10 mouse cellular contexts compared by ENCODE assay signal in the genomic region with DNA sequence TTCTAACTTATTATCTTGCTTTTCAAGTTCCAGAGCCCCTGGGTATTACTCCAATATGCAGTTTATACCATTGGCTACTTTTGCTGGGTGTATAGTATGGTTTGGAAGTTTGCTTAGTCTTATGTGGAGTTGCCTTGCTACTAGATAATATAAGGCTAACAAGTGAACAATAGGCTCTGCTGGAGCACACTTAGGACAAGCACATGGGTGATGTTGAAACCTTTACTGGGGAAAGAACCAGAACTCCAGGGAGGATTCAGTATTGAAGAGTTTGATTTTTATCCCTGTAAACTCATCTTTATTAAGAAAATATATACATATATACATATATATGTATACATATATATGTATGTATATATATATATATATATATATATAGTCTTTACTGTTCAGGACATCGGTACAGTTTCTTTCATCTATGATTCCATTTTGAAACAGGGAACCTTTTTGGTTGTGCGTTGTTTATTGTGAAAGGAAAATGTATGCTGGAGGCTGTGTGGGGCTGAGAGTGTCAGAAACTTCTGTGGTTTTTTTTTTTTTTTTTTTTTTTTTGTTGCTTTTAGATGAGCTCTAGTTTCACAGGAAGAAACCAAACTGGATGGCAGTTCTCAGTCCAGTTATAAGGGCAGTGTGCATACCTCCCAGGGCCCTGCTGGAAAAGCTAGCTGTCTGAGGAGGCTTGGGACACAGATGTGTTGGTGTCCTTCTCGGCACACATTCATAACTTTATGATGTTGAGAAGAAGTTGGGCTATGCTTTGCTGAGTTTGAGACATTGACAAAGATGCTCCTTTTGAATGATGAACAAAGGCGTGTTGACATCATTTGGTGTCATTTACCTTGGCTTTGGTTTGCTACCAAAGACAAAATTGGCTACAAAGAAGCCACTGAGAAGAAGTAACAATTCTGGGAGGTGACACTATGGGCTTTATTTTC. TPM values are rescaled to one million over a fixed set of nuclear protein-coding genes. Genes with fewer than 3 reads are reported as not detected.
A peak's percentile ranks its signal among the peaks of the same experiment; 100 is the strongest.
DNase-seq lines count a peak whose midpoint lies in the region; ATAC-seq lines count a peak whose summit lies in the region.
"Had no signal": no experiment of that assay in that cellular context is flagged by ENCODE, and none has a peak within 500 bp of the region (broad histone marks: within the 10 kb centered on the region; RNA-seq: fewer than 3 reads in every experiment).

No protein-coding gene starts in this region.

- H3K4me3 ChIP-seq in intestine, embryonic 14.5 days (ENCODE audit: low read depth, low read length): peak overlapping the region; percentile 90; the same call in 1 of the 2 replicates
- H3K4me3 ChIP-seq in intestine, embryonic 16.5 days (ENCODE audit: low read length): no peak overlapping the region
- peak overlapping the region; percentile 98 for H3K4me3 ChIP-seq in embryonic facial prominence, embryonic 10.5 days
- H3K4me3 ChIP-seq in hindbrain, embryonic 11.5 days (ENCODE audit: low read depth, low read length): peak overlapping the region; percentile 97
- H3K4me3 ChIP-seq in midbrain, embryonic 16.5 days (ENCODE audit: low read depth, low read length): 0 out of 2 replicates have a peak overlapping the region, but pooled peaks have one; percentile 3

- DNase-seq in intestine, embryonic 14.5 days (ENCODE audit: low spot score): no peak
- DNase-seq in embryonic facial prominence, embryonic 10.5 days (ENCODE audit: low spot score): no peak
- no peak for DNase-seq in hindbrain, embryonic 11.5 days (ENCODE audit: low spot score)
- DNase-seq in adrenal gland, adult 18-20 months (ENCODE audit: low spot score in 2 of 2): no peak
- no peak for DNase-seq in embryo, embryonic 11 days
- DNase-seq: lung, adult 18-20 months had no signal

- 94% methylated on average over 4 of the region's 4 CpGs for WGBS in intestine, embryonic 14.5 days
- WGBS in intestine, embryonic 16.5 days: 91% methylated on average over 4 of the region's 4 CpGs
- 93% methylated on average over 4 of the region's 4 CpGs for WGBS in embryonic facial prominence, embryonic 10.5 days
- 92% methylated on average over 4 of the region's 4 CpGs for WGBS in hindbrain, embryonic 11.5 days
- WGBS in midbrain, embryonic 16.5 days: 94% methylated on average over 4 of the region's 4 CpGs

- H3K36me3 ChIP-seq in intestine, embryonic 14.5 days (ENCODE audit: control insufficient read depth, insufficient read depth, low read length): peaks cover 10% of the 10 kb centered on the region; the same call in 1 of the 2 replicates
- no peaks in the 10 kb centered on the region for H3K36me3 ChIP-seq in intestine, embryonic 16.5 days (ENCODE audit: control insufficient read depth, insufficient read depth, low read length)
- H3K36me3 ChIP-seq in embryonic facial prominence, embryonic 10.5 days (replicated peaks): peaks cover 48% of the 10 kb centered on the region
- no peaks in the 10 kb centered on the region for H3K36me3 ChIP-seq in hindbrain, embryonic 11.5 days (ENCODE audit: control insufficient read depth, insufficient read depth, low read length)
- H3K36me3 ChIP-seq in midbrain, embryonic 16.5 days (ENCODE audit: control insufficient read depth, insufficient read depth, low read length): peaks cover 3% of the 10 kb centered on the region; the same call in 1 of the 2 replicates

- 0 out of 2 replicates have a peak, but pooled peaks cover 2% of the 10 kb centered on the region for H3K4me1 ChIP-seq in intestine, embryonic 14.5 days (replicated peaks; ENCODE audit: control insufficient read depth, insufficient read depth, low read length)
- peaks cover 9% of the 10 kb centered on the region for H3K4me1 ChIP-seq in intestine, embryonic 16.5 days (ENCODE audit: control insufficient read depth, insufficient read depth, low read length)
- peaks cover 35% of the 10 kb centered on the region for H3K4me1 ChIP-seq in embryonic facial prominence, embryonic 10.5 days
- H3K4me1 ChIP-seq in hindbrain, embryonic 11.5 days (replicated peaks; ENCODE audit: control insufficient read depth, insufficient read depth, low read length): no peaks in the 10 kb centered on the region
- H3K4me1 ChIP-seq in midbrain, embryonic 16.5 days (ENCODE audit: control insufficient read depth, insufficient read depth, low read length): peaks cover 45% of the 10 kb centered on the region

- H3K4me2 ChIP-seq in intestine, embryonic 14.5 days (ENCODE audit: low read length): peak overlapping the region; percentile 62
- no peak overlapping the region for H3K4me2 ChIP-seq in intestine, embryonic 16.5 days (ENCODE audit: low read depth, low read length)
- peak overlapping the region; percentile 31 for H3K4me2 ChIP-seq in hindbrain, embryonic 11.5 days (replicated peaks; ENCODE audit: low read depth, low read length)
- H3K4me2 ChIP-seq in midbrain, embryonic 16.5 days (ENCODE audit: low read length): peak overlapping the region; percentile 71

- no peak overlapping the region for H3K9ac ChIP-seq in intestine, embryonic 14.5 days (ENCODE audit: low read length)
- H3K9ac ChIP-seq in intestine, embryonic 16.5 days (ENCODE audit: low read depth, low read length): no peak overlapping the region
- no peak overlapping the region for H3K9ac ChIP-seq in hindbrain, embryonic 11.5 days (ENCODE audit: low read depth, low read length)
- no peak overlapping the region for H3K9ac ChIP-seq in midbrain, embryonic 16.5 days (ENCODE audit: low read depth, low read length)

- no peak for ATAC-seq in intestine, embryonic 14.5 days (replicated peaks; ENCODE audit: low FRiP score, low TSS enrichment, low read depth)
- ATAC-seq in intestine, embryonic 16.5 days: no peak
- ATAC-seq in hindbrain, embryonic 11.5 days (ENCODE audit: low FRiP score): no peak
- no peak for ATAC-seq in midbrain, embryonic 16.5 days
- no peak for ATAC-seq in monocyte, adult 5-6 weeks (replicated peaks; ENCODE audit: insufficient number of reproducible peaks, low FRiP score, low TSS enrichment, poor library complexity, severe bottlenecking)

- no peak overlapping the region for H3K27ac ChIP-seq in intestine, embryonic 14.5 days (ENCODE audit: low read depth)
- no peak overlapping the region for H3K27ac ChIP-seq in intestine, embryonic 16.5 days (ENCODE audit: low read length)
- H3K27ac ChIP-seq in embryonic facial prominence, embryonic 10.5 days (replicated peaks): 0 out of 2 replicates have a peak overlapping the region, but pooled peaks have one; percentile 98
- no peak overlapping the region for H3K27ac ChIP-seq in hindbrain, embryonic 11.5 days (ENCODE audit: low read depth, low read length)
- H3K27ac ChIP-seq in midbrain, embryonic 16.5 days (ENCODE audit: low read length): no peak overlapping the region

- H3K27me3 ChIP-seq in intestine, embryonic 14.5 days (replicated peaks; ENCODE audit: control insufficient read depth, insufficient read depth, low read length): no peaks in the 10 kb centered on the region
- H3K27me3 ChIP-seq in intestine, embryonic 16.5 days (replicated peaks; ENCODE audit: control insufficient read depth, insufficient read depth, low read length): no peaks in the 10 kb centered on the region
- H3K27me3 ChIP-seq in embryonic facial prominence, embryonic 10.5 days (replicated peaks; ENCODE audit: low read depth, poor library complexity, severe bottlenecking): no peaks in the 10 kb centered on the region
- H3K27me3 ChIP-seq in hindbrain, embryonic 11.5 days (ENCODE audit: control insufficient read depth, insufficient read depth, low read length): no peaks in the 10 kb centered on the region
- no peaks in the 10 kb centered on the region for H3K27me3 ChIP-seq in midbrain, embryonic 16.5 days (ENCODE audit: control insufficient read depth, insufficient read depth, low read depth, low read length)

- no peaks in the 10 kb centered on the region for H3K9me3 ChIP-seq in intestine, embryonic 14.5 days (ENCODE audit: control insufficient read depth, low read length)
- H3K9me3 ChIP-seq in intestine, embryonic 16.5 days (ENCODE audit: control insufficient read depth, low read length): no peaks in the 10 kb centered on the region
- H3K9me3 ChIP-seq in embryonic facial prominence, embryonic 10.5 days: no peaks in the 10 kb centered on the region
- H3K9me3 ChIP-seq in hindbrain, embryonic 11.5 days (ENCODE audit: control insufficient read depth, low read length): no peaks in the 10 kb centered on the region
- no peaks in the 10 kb centered on the region for H3K9me3 ChIP-seq in midbrain, embryonic 16.5 days (replicated peaks; ENCODE audit: control insufficient read depth, low read length, poor library complexity, severe bottlenecking)
- H3K9me3 ChIP-seq: G1E had no signal

RNA-seq across cellular contexts. Expression of a gene that starts 2.6 kb away (rescaled TPM):
- polyA plus RNA-seq in intestine, embryonic 14.5 days (2014; fragmentation: Nextera tagmentation; extraction: Ambion mirVana): 12.1 and 12.3 TPM in 2 replicates
- polyA plus RNA-seq in intestine, embryonic 16.5 days (2015; fragmentation: Nextera tagmentation; extraction: Ambion mirVana): 5.7 and 7.1 TPM in 2 replicates
- 28.9 and 33.9 TPM in 2 replicates for polyA plus RNA-seq in embryonic facial prominence, embryonic 10.5 days (2016; fragmentation: Nextera tagmentation; extraction: Ambion mirVana)
- polyA plus RNA-seq in hindbrain, embryonic 11.5 days (2014; fragmentation: Nextera tagmentation; extraction: Ambion mirVana): 54.2 and 54.6 TPM in 2 replicates
- 10.4 and 12.0 TPM in 2 replicates for polyA plus RNA-seq in midbrain, embryonic 16.5 days (2015; fragmentation: Nextera tagmentation; extraction: Ambion mirVana)
- total RNA-seq in adrenal gland, adult 18-20 months (2021): 10 to 100 TPM; 42.3 to 50.2 TPM
- 46.9 to 126 TPM (median 61.3 TPM) in 3 replicates for total RNA-seq in monocyte, adult 5-6 weeks (2017)
